In the genomic region with DNA sequence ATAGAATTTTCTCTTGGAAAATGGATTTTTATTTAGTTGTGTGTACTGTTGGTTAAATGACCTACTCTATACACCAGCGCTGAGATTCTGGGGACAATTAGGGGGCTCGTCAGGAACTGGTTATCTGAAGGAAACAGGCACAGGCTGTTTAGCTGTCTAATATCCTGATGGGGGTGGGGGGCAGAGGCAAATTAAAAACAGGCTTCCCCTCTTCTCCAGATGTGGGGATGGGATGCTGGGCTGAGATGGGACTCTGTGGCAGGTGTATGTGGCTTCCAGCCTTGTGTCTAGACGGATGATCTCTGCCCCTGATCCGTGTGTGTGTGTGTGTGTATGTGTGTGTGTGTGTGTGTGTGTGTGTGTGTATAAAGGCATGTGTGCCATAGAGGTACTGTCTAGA, we compare ENCODE assay signal across 26 mouse cellular contexts.
DNase-seq lines count a peak whose midpoint lies in the region; ATAC-seq and TF ChIP-seq lines count a peak whose summit lies in the region.
"Had no signal": no experiment of that assay in that cellular context is flagged by ENCODE, and none has a peak within 500 bp of the region (broad histone marks: within the 10 kb centered on the region; RNA-seq: fewer than 3 reads in every experiment).

No protein-coding gene starts in this region.

- TF ChIP-seq POLR2A in brain, embryonic 14.5 days (IDR thresholded peaks at IDR 0.05; ENCODE audit: borderline replicate concordance, extremely low read depth, insufficient read depth, insufficient read length, poor library complexity, severe bottlenecking), result no peak

- DNase-seq in heart, postnatal 4 days, result no peak
- DNase-seq in lung, postnatal 36 days, result no peak
- peak; percentile 47 for DNase-seq in brain, embryonic 14.5 days (ENCODE audit: low read depth)
- DNase-seq in forelimb bud, embryonic 11.5 days (ENCODE audit: low read depth, low spot score), result peak; percentile 61
- no peak for DNase-seq in spleen, postnatal 14 days (ENCODE audit: low spot score in 2 of 2)
- no peak for DNase-seq in thymus, adult 18-20 months
- DNase-seq: adrenal gland, adult 8-10 months; B cell, adult 2 months; cerebellum, adult 2 months; cerebellum, postnatal 25 days; gastrocnemius, postnatal 10 days; heart, postnatal 36 days; kidney, adult 2 months; kidney, postnatal 10 days; right cerebral cortex, postnatal 14 days had no signal

- no peak overlapping the region for H3K4me2 ChIP-seq in heart, embryonic 14.5 days (ENCODE audit: low read length)
- H3K4me2 ChIP-seq in lung, embryonic 16.5 days (ENCODE audit: low read depth, low read length), result no peak overlapping the region
- H3K4me2 ChIP-seq: embryonic facial prominence, embryonic 12.5 days; forebrain, embryonic 12.5 days; heart, embryonic 12.5 days; hindbrain, embryonic 15.5 days; midbrain, embryonic 11.5 days; neural tube, embryonic 12.5 days had no signal

- 62% methylated on average over 4 of the region's 4 CpGs for WGBS in heart, embryonic 14.5 days
- WGBS in lung, embryonic 16.5 days, result 45% methylated on average over 4 of the region's 4 CpGs

- H3K27ac ChIP-seq in heart, embryonic 14.5 days (replicated peaks in 1 of 2; ENCODE audit: control insufficient read depth in 1 of 2, insufficient read depth in 1 of 2, low read depth in 2 of 2, low read length in 2 of 2), result no peak overlapping the region
- peak overlapping the region; percentile 50 for H3K27ac ChIP-seq in lung, embryonic 16.5 days (ENCODE audit: low read length)
- H3K27ac ChIP-seq: embryonic facial prominence, embryonic 12.5 days; forebrain, embryonic 12.5 days; hindbrain, embryonic 15.5 days; left cerebral cortex, adult 2 months; liver, embryonic 14.5 days; neural tube, embryonic 12.5 days had no signal

- H3K4me1 ChIP-seq in heart, embryonic 14.5 days (ENCODE audit: control insufficient read depth in 2 of 2, insufficient read depth in 2 of 2, low read length in 2 of 2), result peaks cover 0 to 14% of the 10 kb centered on the region in 2 experiments; a peak in 1 of 4 replicates
- H3K4me1 ChIP-seq in lung, embryonic 16.5 days (replicated peaks; ENCODE audit: control insufficient read depth, insufficient read depth, low read length), result peaks cover 4% of the 10 kb centered on the region; the same call in 1 of the 2 replicates
- H3K4me1 ChIP-seq: forebrain, embryonic 12.5 days; heart, embryonic 12.5 days; hindbrain, embryonic 15.5 days; neural tube, embryonic 12.5 days had no signal

- peak; percentile 61; the same call in 1 of the 2 replicates for ATAC-seq in heart, embryonic 14.5 days (ENCODE audit: insufficient number of reproducible peaks, insufficient read depth, low FRiP score, low read depth)
- peak; percentile 71 for ATAC-seq in lung, embryonic 16.5 days (ENCODE audit: low read depth)

- H3K9me3 ChIP-seq in heart, embryonic 14.5 days (ENCODE audit: control insufficient read depth, low read length), result no peaks in the 10 kb centered on the region
- H3K9me3 ChIP-seq in lung, embryonic 16.5 days (ENCODE audit: control insufficient read depth, low read length), result peaks cover 2% of the 10 kb centered on the region; the same call in 1 of the 2 replicates
- H3K9me3 ChIP-seq: embryonic facial prominence, embryonic 12.5 days; hindbrain, embryonic 15.5 days had no signal

- H3K4me3 ChIP-seq in heart, embryonic 14.5 days (ENCODE audit: control insufficient read depth in 1 of 2, insufficient read depth in 1 of 2, low read depth in 1 of 2, low read length in 2 of 2), result no peak overlapping the region
- no peak overlapping the region for H3K4me3 ChIP-seq in lung, embryonic 16.5 days (ENCODE audit: low read length)
- H3K4me3 ChIP-seq: embryonic facial prominence, embryonic 12.5 days; forebrain, embryonic 12.5 days; heart, embryonic 12.5 days; hindbrain, embryonic 15.5 days; left cerebral cortex, adult 2 months; neural tube, embryonic 12.5 days had no signal

- no peaks in the 10 kb centered on the region for H3K36me3 ChIP-seq in heart, embryonic 14.5 days (ENCODE audit: control insufficient read depth, insufficient read depth, low read length)
- H3K36me3 ChIP-seq in lung, embryonic 16.5 days (ENCODE audit: control insufficient read depth, insufficient read depth, low read length), result no peaks in the 10 kb centered on the region
- H3K36me3 ChIP-seq: embryonic facial prominence, embryonic 12.5 days; forebrain, embryonic 12.5 days; G1E; heart, embryonic 12.5 days; hindbrain, embryonic 15.5 days; neural tube, embryonic 12.5 days had no signal

- TF ChIP-seq CTCF in brain, embryonic 14.5 days (IDR thresholded peaks at IDR 0.05; ENCODE audit: borderline replicate concordance, extremely low read depth, insufficient read depth, insufficient read length), result no peak

- H3K9ac ChIP-seq in heart, embryonic 14.5 days (ENCODE audit: low read length), result no peak overlapping the region
- H3K9ac ChIP-seq in lung, embryonic 16.5 days (ENCODE audit: low read length), result no peak overlapping the region
- H3K9ac ChIP-seq: embryonic facial prominence, embryonic 12.5 days; forebrain, embryonic 12.5 days; heart, embryonic 12.5 days; hindbrain, embryonic 15.5 days; liver, embryonic 14.5 days; neural tube, embryonic 12.5 days had no signal

- no peaks in the 10 kb centered on the region for H3K27me3 ChIP-seq in heart, embryonic 14.5 days (ENCODE audit: control insufficient read depth, insufficient read depth, low read length)
- H3K27me3 ChIP-seq in lung, embryonic 16.5 days (ENCODE audit: control insufficient read depth, insufficient read depth, low read depth, low read length), result no peaks in the 10 kb centered on the region
- H3K27me3 ChIP-seq: forebrain, embryonic 12.5 days; hindbrain, embryonic 15.5 days; neural tube, embryonic 12.5 days had no signal

Comparison
In these comparisons a context has a peak if more than half of its experiments do, and no peak if none do; other contexts are left out.
1. DNase-seq: peak in brain, embryonic 14.5 days (single experiment) and forelimb bud, embryonic 11.5 days (single experiment); none in heart, postnatal 4 days (single experiment), lung, postnatal 36 days (single experiment), spleen, postnatal 14 days (0 of 2) and thymus, adult 18-20 months (0 of 2).